Comparison of ENCODE assay signal across 25 mouse cellular contexts in the genomic region with DNA sequence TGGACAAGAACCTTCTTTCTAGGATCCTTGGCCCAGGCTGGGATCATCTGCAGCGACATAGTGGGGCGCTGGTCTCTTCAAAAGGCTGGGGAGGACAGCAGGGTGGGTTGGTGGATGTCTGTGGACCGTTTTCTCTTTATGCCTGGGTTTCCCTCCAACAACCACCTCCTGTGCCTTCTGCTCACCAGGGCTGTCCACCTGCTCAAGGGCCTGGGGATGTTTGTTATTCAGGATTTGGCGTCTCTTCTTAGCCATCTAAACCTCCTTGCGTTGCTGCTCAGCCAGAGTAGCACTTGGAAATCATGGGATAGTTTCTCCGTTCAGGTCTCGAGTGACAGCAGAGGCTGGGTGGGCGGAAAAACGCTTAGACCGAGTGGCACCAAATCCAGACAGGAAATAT. TPM values are rescaled to one million over a fixed set of nuclear protein-coding genes. Genes with fewer than 3 reads are reported as not detected.
DNase-seq lines count a peak whose midpoint lies in the region; ATAC-seq and TF ChIP-seq lines count a peak whose summit lies in the region.
"Had no signal": no experiment of that assay in that cellular context is flagged by ENCODE, and none has a peak within 500 bp of the region (broad histone marks: within the 10 kb centered on the region; RNA-seq: fewer than 3 reads in every experiment).

No protein-coding gene starts in this region.

- H3K27me3 ChIP-seq in limb, embryonic 15.5 days = no peaks in the 10 kb centered on the region
- H3K27me3 ChIP-seq in hindbrain, embryonic 10.5 days (ENCODE audit: insufficient read depth, poor library complexity, severe bottlenecking) = no peaks in the 10 kb centered on the region
- H3K27me3 ChIP-seq: embryonic facial prominence, embryonic 12.5 days; embryonic facial prominence, embryonic 15.5 days; hindbrain, embryonic 13.5 days had no signal

- peak; percentile 38; the same call in 1 of the 2 replicates for ATAC-seq in frontal cortex, adult (ENCODE audit: low TSS enrichment)
- no peak for ATAC-seq in limb, embryonic 15.5 days (ENCODE audit: insufficient number of reproducible peaks, low FRiP score, low TSS enrichment, low read depth)
- ATAC-seq: CD4-positive, CD25-positive, alpha-beta regulatory T cell, adult 4 months; forebrain, embryonic 14.5 days; forebrain, postnatal 0 days; hindbrain, postnatal 0 days; inflammation-experienced regulatory T-cells, adult 6 months; intestine, embryonic 16.5 days had no signal

- H3K4me3 ChIP-seq in layer of hippocampus, adult 2 months = no peak overlapping the region
- H3K4me3 ChIP-seq in limb, embryonic 15.5 days = no peak overlapping the region
- no peak overlapping the region for H3K4me3 ChIP-seq in hindbrain, embryonic 10.5 days
- H3K4me3 ChIP-seq: embryonic facial prominence, embryonic 12.5 days; embryonic facial prominence, embryonic 15.5 days; hindbrain, embryonic 13.5 days had no signal

- H3K27ac ChIP-seq in layer of hippocampus, adult 2 months = peak overlapping the region; percentile 25; the same call in 1 of the 2 replicates
- peak overlapping the region; percentile 54 for H3K27ac ChIP-seq in limb, embryonic 15.5 days
- H3K27ac ChIP-seq in hindbrain, embryonic 10.5 days = no peak overlapping the region
- H3K27ac ChIP-seq: embryonic facial prominence, embryonic 12.5 days; embryonic facial prominence, embryonic 15.5 days; hindbrain, embryonic 13.5 days; hindbrain, postnatal 0 days had no signal

- H3K36me3 ChIP-seq in limb, embryonic 15.5 days = peaks cover 52% of the 10 kb centered on the region
- peaks cover 8% of the 10 kb centered on the region; the same call in 1 of the 2 replicates for H3K36me3 ChIP-seq in hindbrain, embryonic 10.5 days
- H3K36me3 ChIP-seq: hindbrain, embryonic 13.5 days had no signal

- H3K4me1 ChIP-seq in limb, embryonic 15.5 days = peaks cover 15% of the 10 kb centered on the region; the same call in 1 of the 2 replicates
- H3K4me1 ChIP-seq in hindbrain, embryonic 10.5 days (replicated peaks) = peaks cover 18% of the 10 kb centered on the region
- H3K4me1 ChIP-seq: embryonic facial prominence, embryonic 15.5 days; hindbrain, embryonic 13.5 days had no signal

- 74% methylated on average over 10 of the region's 10 CpGs for WGBS in limb, embryonic 15.5 days
- 90% methylated on average over 10 of the region's 10 CpGs for WGBS in hindbrain, embryonic 10.5 days

- DNase-seq in frontal cortex, adult 2 months (ENCODE audit: extremely low spot score in 1 of 2, low spot score in 1 of 2) = no peak
- DNase-seq in layer of hippocampus, adult 2 months (ENCODE audit: low spot score in 2 of 2) = no peak
- DNase-seq in layer of hippocampus, postnatal 36 days = no peak
- DNase-seq in right cerebral cortex, adult 2 months (ENCODE audit: low spot score in 2 of 2) = peak; percentile 26
- DNase-seq in right cerebral cortex, postnatal 36 days (ENCODE audit: low spot score in 2 of 2) = no peak
- DNase-seq in hindbrain, embryonic 10.5 days (ENCODE audit: low spot score) = no peak
- DNase-seq: adrenal gland, adult 2 months; adrenal gland, postnatal 14 days; cerebellum, adult 11 months; cerebellum, adult 8-10 months; cerebellum, postnatal 25 days; forebrain, postnatal 0 days; gastrocnemius, postnatal 25 days; heart, adult 18-20 months had no signal

- no peak overlapping the region for H3K4me2 ChIP-seq in limb, embryonic 15.5 days
- H3K4me2 ChIP-seq: embryonic facial prominence, embryonic 12.5 days; embryonic facial prominence, embryonic 15.5 days; heart, embryonic 11.5 days; hindbrain, embryonic 13.5 days had no signal

- H3K9me3 ChIP-seq in limb, embryonic 15.5 days = no peaks in the 10 kb centered on the region
- H3K9me3 ChIP-seq in hindbrain, embryonic 10.5 days = peaks cover 6% of the 10 kb centered on the region; the same call in 1 of the 2 replicates
- H3K9me3 ChIP-seq: embryonic facial prominence, embryonic 15.5 days had no signal

- TF ChIP-seq CTCF in layer of hippocampus, adult 2 months (conservative IDR thresholded peaks at IDR 0.05) = no peak

- H3K9ac ChIP-seq in limb, embryonic 15.5 days = no peak overlapping the region
- H3K9ac ChIP-seq: embryonic facial prominence, embryonic 12.5 days; embryonic facial prominence, embryonic 15.5 days; forebrain, postnatal 0 days; hindbrain, embryonic 13.5 days had no signal

RNA-seq across cellular contexts. Expression of a gene that starts 35.6 kb away (rescaled TPM):
- 11.6 and 12.6 TPM in 2 replicates for polyA plus RNA-seq in frontal cortex, adult 2 months (2012; rRNA removed)
- total RNA-seq in layer of hippocampus, adult 2 months (2021) = 10 to 100 TPM; 22.9 to 24.4 TPM
- 10 to 100 TPM; 22.9 to 23.2 TPM for total RNA-seq in layer of hippocampus, postnatal 36 days (2021)
- 6.0 and 8.0 TPM in 2 replicates for polyA plus RNA-seq in limb, embryonic 15.5 days (2015; fragmentation: Nextera tagmentation; extraction: Ambion mirVana)
- polyA plus RNA-seq in hindbrain, embryonic 10.5 days (2016; fragmentation: Nextera tagmentation; extraction: Ambion mirVana) = 2.1 and 2.7 TPM in 2 replicates

Comparison
In these comparisons a context has a peak if more than half of its experiments do, and no peak if none do; other contexts are left out.
1. DNase-seq: peak in right cerebral cortex, adult 2 months (2 of 2); none in frontal cortex, adult 2 months (0 of 2), layer of hippocampus, adult 2 months (0 of 2), layer of hippocampus, postnatal 36 days (0 of 2), right cerebral cortex, postnatal 36 days (0 of 2) and hindbrain, embryonic 10.5 days (single experiment).